ENCODE assay signal across 15 mouse cellular contexts in genomic region chr4:76485848-76486247, GRCm38 (mm10).
DNase-seq lines count a peak whose midpoint lies in the region; ATAC-seq and TF ChIP-seq lines count a peak whose summit lies in the region.
"Had no signal": no experiment of that assay in that cellular context is flagged by ENCODE, and none has a peak within 500 bp of the region (broad histone marks: within the 10 kb centered on the region; RNA-seq: fewer than 3 reads in every experiment).

No protein-coding gene starts in this region.

- peaks cover 11% of the 10 kb centered on the region; the same call in 1 of the 2 replicates for H3K4me1 ChIP-seq in heart, postnatal 0 days (ENCODE audit: control insufficient read depth, insufficient read depth)
- H3K4me1 ChIP-seq in lung, embryonic 14.5 days (ENCODE audit: insufficient read depth), result no peaks in the 10 kb centered on the region
- H3K4me1 ChIP-seq in hindbrain, embryonic 16.5 days (ENCODE audit: control insufficient read depth, insufficient read depth, low read depth, low read length), result no peaks in the 10 kb centered on the region
- H3K4me1 ChIP-seq: embryonic facial prominence, embryonic 12.5 days; forebrain, embryonic 10.5 days; liver, embryonic 13.5 days had no signal

- no peak overlapping the region for H3K27ac ChIP-seq in heart, postnatal 0 days (ENCODE audit: low read depth)
- no peak overlapping the region for H3K27ac ChIP-seq in lung, embryonic 14.5 days (ENCODE audit: low read depth)
- no peak overlapping the region for H3K27ac ChIP-seq in hindbrain, embryonic 16.5 days (ENCODE audit: low read depth, low read length)
- H3K27ac ChIP-seq: embryonic facial prominence, embryonic 12.5 days; forebrain, embryonic 10.5 days; heart, embryonic 13.5 days; liver, embryonic 13.5 days had no signal

- WGBS in heart, postnatal 0 days, result 46% methylated on average over 3 of the region's 3 CpGs
- 47% methylated on average over 3 of the region's 3 CpGs for whole genome bisulfite sequencing in lung, embryonic 14.5 days
- WGBS in hindbrain, embryonic 16.5 days, result 90% methylated on average over 3 of the region's 3 CpGs

- H3K4me3 ChIP-seq in heart, postnatal 0 days (ENCODE audit: low read depth, low read length), result no peak overlapping the region
- H3K4me3 ChIP-seq in lung, embryonic 14.5 days (ENCODE audit: low read depth, low read length), result no peak overlapping the region
- no peak overlapping the region for H3K4me3 ChIP-seq in hindbrain, embryonic 16.5 days (ENCODE audit: low read length)
- H3K4me3 ChIP-seq: embryonic facial prominence, embryonic 12.5 days; forebrain, embryonic 10.5 days; heart, embryonic 13.5 days; liver, embryonic 13.5 days had no signal

- H3K9me3 ChIP-seq in heart, postnatal 0 days (replicated peaks; ENCODE audit: control insufficient read depth, low read length), result no peaks in the 10 kb centered on the region
- H3K9me3 ChIP-seq in lung, embryonic 14.5 days (ENCODE audit: low read depth, low read length), result no peaks in the 10 kb centered on the region
- no peaks in the 10 kb centered on the region for H3K9me3 ChIP-seq in hindbrain, embryonic 16.5 days (ENCODE audit: control insufficient read depth, low read length)
- H3K9me3 ChIP-seq: embryonic facial prominence, embryonic 12.5 days; forebrain, embryonic 10.5 days; G1E; heart, embryonic 13.5 days; liver, embryonic 13.5 days had no signal

- H3K4me2 ChIP-seq in heart, postnatal 0 days (ENCODE audit: low read depth, low read length), result no peak overlapping the region
- no peak overlapping the region for H3K4me2 ChIP-seq in lung, embryonic 14.5 days
- no peak overlapping the region for H3K4me2 ChIP-seq in hindbrain, embryonic 16.5 days (ENCODE audit: low read length)
- H3K4me2 ChIP-seq: embryonic facial prominence, embryonic 12.5 days; heart, embryonic 13.5 days; liver, embryonic 13.5 days had no signal

- H3K36me3 ChIP-seq in heart, postnatal 0 days (replicated peaks; ENCODE audit: control insufficient read depth, insufficient read depth, low read length), result no peaks in the 10 kb centered on the region
- no peaks in the 10 kb centered on the region for H3K36me3 ChIP-seq in lung, embryonic 14.5 days (ENCODE audit: insufficient read depth)
- no peaks in the 10 kb centered on the region for H3K36me3 ChIP-seq in hindbrain, embryonic 16.5 days (ENCODE audit: control insufficient read depth, insufficient read depth, low read length)
- H3K36me3 ChIP-seq: embryonic facial prominence, embryonic 12.5 days; forebrain, embryonic 10.5 days; G1E; heart, embryonic 13.5 days; liver, embryonic 13.5 days had no signal

- H3K27me3 ChIP-seq in heart, postnatal 0 days (ENCODE audit: control insufficient read depth, insufficient read depth, low read length), result no peaks in the 10 kb centered on the region
- no peaks in the 10 kb centered on the region for H3K27me3 ChIP-seq in lung, embryonic 14.5 days (ENCODE audit: insufficient read depth, low read length)
- no peaks in the 10 kb centered on the region for H3K27me3 ChIP-seq in hindbrain, embryonic 16.5 days (replicated peaks; ENCODE audit: control insufficient read depth, insufficient read depth, low read length)
- H3K27me3 ChIP-seq: embryonic facial prominence, embryonic 12.5 days; heart, embryonic 13.5 days; liver, embryonic 13.5 days had no signal

- ATAC-seq in heart, postnatal 0 days (ENCODE audit: insufficient read depth, low read depth), result no peak
- no peak for ATAC-seq in lung, embryonic 14.5 days (ENCODE audit: insufficient read depth)
- ATAC-seq in hindbrain, embryonic 16.5 days, result no peak

- peak; percentile 3 for DNase-seq in cerebellum, adult 11-12 months
- DNase-seq in cerebellum, postnatal 36 days, result no peak
- peak; percentile 38 for DNase-seq in heart, postnatal 0 days (ENCODE audit: low spot score)
- DNase-seq in heart, postnatal 14 days, result no peak
- peak; percentile 37 for DNase-seq in lung, embryonic 14.5 days
- no peak for DNase-seq in lung, postnatal 14 days
- DNase-seq in skeletal muscle tissue, adult 2 months (ENCODE audit: low read depth, low spot score), result peak; percentile 2
- DNase-seq: left cerebral cortex, postnatal 4 days; liver, embryonic 13.5 days; right cerebral cortex, postnatal 14 days had no signal

- peak; percentile 25; the same call in 1 of the 2 replicates for TF ChIP-seq CTCF in heart, postnatal 0 days (IDR thresholded peaks at IDR 0.05; ENCODE audit: low read depth)
- TF ChIP-seq CTCF in lung, embryonic 14.5 days (IDR thresholded peaks at IDR 0.05; ENCODE audit: low read depth), result peak; percentile 23; the same call in 1 of the 2 replicates

- H3K9ac ChIP-seq in heart, postnatal 0 days (replicated peaks; ENCODE audit: low read depth, low read length), result no peak overlapping the region
- H3K9ac ChIP-seq in lung, embryonic 14.5 days, result no peak overlapping the region
- H3K9ac ChIP-seq in hindbrain, embryonic 16.5 days (ENCODE audit: low read depth, low read length), result no peak overlapping the region
- H3K9ac ChIP-seq: embryonic facial prominence, embryonic 12.5 days; heart, embryonic 13.5 days; liver, embryonic 13.5 days had no signal

- TF ChIP-seq EP300 in heart, postnatal 0 days (IDR thresholded peaks at IDR 0.05; ENCODE audit: low read depth), result no peak

- intact Hi-C loops in heart, postnatal 14 days (cut with DNase I), result loop anchor here (10.0 kb wide), 2 partner anchors 1421 to 1921 kb away; no protein-coding TSS in a partner anchor

Comparison
In these comparisons a context has a peak if more than half of its experiments do, and no peak if none do; other contexts are left out.
1. DNase-seq: peak in cerebellum, adult 11-12 months (single experiment), heart, postnatal 0 days (single experiment), lung, embryonic 14.5 days (single experiment) and skeletal muscle tissue, adult 2 months (single experiment); none in cerebellum, postnatal 36 days (0 of 2), heart, postnatal 14 days (0 of 2) and lung, postnatal 14 days (single experiment).